In genomic region chr19:42785129-42785528, GRCm38 (mm10) we compare ENCODE assay signal across 13 mouse cellular contexts. TPM values are rescaled to one million over a fixed set of nuclear protein-coding genes. Genes with fewer than 3 reads are reported as not detected.
A peak's percentile ranks its signal among the peaks of the same experiment; 100 is the strongest.
DNase-seq lines count a peak whose midpoint lies in the region; ATAC-seq and TF ChIP-seq lines count a peak whose summit lies in the region.
"Had no signal": no experiment of that assay in that cellular context is flagged by ENCODE, and none has a peak within 500 bp of the region (broad histone marks: within the 10 kb centered on the region; RNA-seq: fewer than 3 reads in every experiment).

No protein-coding gene starts in this region.

- intact Hi-C loops in heart, postnatal 14 days (cut with DNase I), result no loop called here

- ATAC-seq in lung, embryonic 14.5 days (ENCODE audit: insufficient read depth), result no peak

- no peak overlapping the region for H3K27ac ChIP-seq in lung, embryonic 14.5 days (ENCODE audit: low read depth)
- no peak overlapping the region for H3K27ac ChIP-seq in embryonic fibroblast, embryonic 13.5 days (ENCODE audit: insufficient read depth, low read length)
- H3K27ac ChIP-seq: heart, embryonic 15.5 days; lung, embryonic 15.5 days had no signal

- WGBS in lung, embryonic 14.5 days, result 38% methylated on average over 2 of the region's 2 CpGs

- H3K4me1 ChIP-seq in lung, embryonic 14.5 days (ENCODE audit: insufficient read depth), result peaks cover 7% of the 10 kb centered on the region
- 0 out of 2 replicates have a peak, but pooled peaks cover 8% of the 10 kb centered on the region for H3K4me1 ChIP-seq in embryonic fibroblast, embryonic 13.5 days (ENCODE audit: control insufficient read depth, insufficient read depth, low read length)

- no peaks in the 10 kb centered on the region for H3K36me3 ChIP-seq in lung, embryonic 14.5 days (ENCODE audit: insufficient read depth)
- H3K36me3 ChIP-seq: heart, embryonic 15.5 days; lung, embryonic 15.5 days had no signal

- TF ChIP-seq CTCF in lung, embryonic 14.5 days (IDR thresholded peaks at IDR 0.05; ENCODE audit: low read depth), result peak; percentile 47
- 0 out of 2 replicates have a peak, but pooled peaks have one; percentile 11 for TF ChIP-seq CTCF in embryonic fibroblast, embryonic 13.5 days (IDR thresholded peaks at IDR 0.05; ENCODE audit: borderline replicate concordance, insufficient read depth, low read length)

- H3K4me2 ChIP-seq in lung, embryonic 14.5 days, result no peak overlapping the region
- H3K4me2 ChIP-seq: embryonic facial prominence, embryonic 13.5 days; heart, embryonic 15.5 days; lung, embryonic 15.5 days had no signal

- no peak overlapping the region for H3K4me3 ChIP-seq in lung, embryonic 14.5 days (ENCODE audit: low read depth, low read length)
- no peak overlapping the region for H3K4me3 ChIP-seq in embryonic fibroblast, embryonic 13.5 days (ENCODE audit: insufficient read depth, low read length)
- H3K4me3 ChIP-seq: embryonic facial prominence, embryonic 13.5 days; heart, embryonic 15.5 days; lung, embryonic 15.5 days; myocyte had no signal

- no peaks in the 10 kb centered on the region for H3K9me3 ChIP-seq in lung, embryonic 14.5 days (ENCODE audit: low read depth, low read length)
- H3K9me3 ChIP-seq: embryonic facial prominence, embryonic 13.5 days; heart, embryonic 15.5 days; lung, embryonic 15.5 days had no signal

- no peak overlapping the region for H3K9ac ChIP-seq in lung, embryonic 14.5 days
- H3K9ac ChIP-seq: embryonic facial prominence, embryonic 13.5 days; heart, embryonic 15.5 days; lung, embryonic 15.5 days had no signal

- no peaks in the 10 kb centered on the region for H3K27me3 ChIP-seq in lung, embryonic 14.5 days (ENCODE audit: insufficient read depth, low read length)
- H3K27me3 ChIP-seq: heart, embryonic 15.5 days had no signal

- DNase-seq in heart, adult 11 months, result peak; percentile 71
- no peak for DNase-seq in heart, adult 9 months (ENCODE audit: low spot score in 2 of 2)
- peak; percentile 42 for DNase-seq in lung, embryonic 14.5 days
- no peak for DNase-seq in lung, postnatal 10 days
- peak; percentile 41 for DNase-seq in retina, embryonic 14.5 days (ENCODE audit: low spot score)
- DNase-seq in cerebellum, postnatal 4 days (ENCODE audit: low spot score in 2 of 2), result no peak
- DNase-seq in heart, postnatal 14 days, result no peak
- DNase-seq: kidney, postnatal 14 days had no signal

- TF ChIP-seq POLR2A in embryonic fibroblast, embryonic 13.5 days (IDR thresholded peaks at IDR 0.05; ENCODE audit: low read depth, low read length), result no peak

RNA-seq across cellular contexts. Expression of gene Hps1, which starts 5.4 kb away (rescaled TPM):
- 13.7 and 14.8 TPM in 2 replicates for polyA plus RNA-seq in lung, embryonic 14.5 days (2014; fragmentation: Nextera tagmentation; extraction: Ambion mirVana)
- 13.2 and 15.8 TPM in 2 replicates for polyA plus RNA-seq in embryonic fibroblast, embryonic 13.5 days (2011; ENCODE audit: insufficient read length, low read depth, missing spikeins)
- 1 to 10 TPM; 2.0 to 3.6 TPM for total RNA-seq in heart, postnatal 14 days (2021)

RNA-seq across cellular contexts. Expression of gene Pyroxd2, which starts 32.6 kb away (rescaled TPM):
- 4.2 and 5.0 TPM in 2 replicates for polyA plus RNA-seq in lung, embryonic 14.5 days (2014; fragmentation: Nextera tagmentation; extraction: Ambion mirVana)
- polyA plus RNA-seq in embryonic fibroblast, embryonic 13.5 days (2011; ENCODE audit: insufficient read length, low read depth, missing spikeins), result 2.7 and 3.0 TPM in 2 replicates
- total RNA-seq in heart, postnatal 14 days (2021), result 1 to 10 TPM; 5.0 to 5.5 TPM

Comparison
In these comparisons a context has a peak if more than half of its experiments do, and no peak if none do; other contexts are left out.
1. DNase-seq: peak in heart, adult 11 months (single experiment), lung, embryonic 14.5 days (single experiment) and retina, embryonic 14.5 days (single experiment); none in heart, adult 9 months (0 of 2), lung, postnatal 10 days (single experiment), cerebellum, postnatal 4 days (0 of 2) and heart, postnatal 14 days (0 of 2).